Mouse (Mus musculus): Measurements from ENCODE around the gene Srek1ip1. TPM values are rescaled to one million over a fixed set of nuclear protein-coding genes. Genes with fewer than 3 reads are reported as not detected.

The Srek1ip1 gene
- 23.4 and 23.8 TPM in 2 replicates for polyA plus RNA-seq (2016; fragmentation: Nextera tagmentation; extraction: Ambion mirVana)

DNA sequence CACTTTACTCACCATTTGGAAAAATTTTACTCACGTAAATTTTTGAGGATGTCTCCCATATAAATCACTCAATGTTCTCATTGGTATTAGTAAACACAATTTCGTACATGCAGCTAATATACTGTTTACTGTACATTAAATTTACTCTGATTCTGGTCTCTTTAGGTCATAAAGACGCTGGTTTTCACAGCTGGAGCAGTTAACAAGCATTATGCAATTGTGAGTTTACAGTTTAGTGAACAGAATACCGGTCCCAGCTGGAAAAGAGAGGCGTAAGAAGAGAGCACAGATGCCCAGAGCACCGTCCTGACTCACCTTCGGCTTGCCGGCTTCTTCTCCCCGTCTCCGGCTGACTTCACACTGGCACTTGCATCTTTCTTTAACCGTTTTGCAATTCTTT lies at the start of gene Srek1ip1:
Gene Srek1ip1, plus strand, starts transcription at position 301 of the 400 bp plus-strand sequence.
- WGBS, result 93% methylated on average over 11 of the region's 11 CpGs
- no peak within 1 kb of the TSS for H3K4me3 ChIP-seq (replicated peaks)
- no peak within 1 kb of the TSS for H3K9ac ChIP-seq
- no peak within 1 kb of the TSS for H3K27ac ChIP-seq
- H3K4me1 ChIP-seq, result no peaks in the 10 kb centered on the region
- no peak for ATAC-seq (ENCODE audit: low FRiP score)
- H3K9me3 ChIP-seq, result no peaks in the 10 kb centered on the region
- H3K36me3 ChIP-seq (replicated peaks), result peaks cover 12% of the 10 kb centered on the region
- H3K27me3 ChIP-seq, result no peaks in the 10 kb centered on the region
- H3K4me2 ChIP-seq, result no peak within 1 kb of the TSS

- WGBS, result 93% methylated on average over 4 of the region's 4 CpGs
- H3K36me3 ChIP-seq (replicated peaks), result no peaks in the 10 kb centered on the region
- ATAC-seq (ENCODE audit: low FRiP score), result no peak
Measured at GRCm38 (mm10) chr13:104742866-104743265, 49.4 kb upstream of the Srek1ip1 start.

GRCm38 (mm10) chr13:104747032-104747431 lies 45.3 kb upstream of the Srek1ip1 start:
- Histone ChIP-seq H3K4me3 (replicated peaks) (no peak overlapping the region), H3K9me3 (no peaks in the 10 kb centered on the region), H3K4me2 (no peak overlapping the region), H3K9ac (no peak overlapping the region), H3K4me1 (no peaks in the 10 kb centered on the region), H3K27ac (no peak overlapping the region), H3K36me3 (replicated peaks) (no peaks in the 10 kb centered on the region), H3K27me3 (no peaks in the 10 kb centered on the region)
- no peak for ATAC-seq (ENCODE audit: low FRiP score)

More at GRCm38 (mm10) chr13:104742866-104743265, 49.4 kb upstream of the Srek1ip1 start:
- no peak overlapping the region for H3K27ac ChIP-seq
- H3K4me3 ChIP-seq (replicated peaks), result no peak overlapping the region
- no peak overlapping the region for H3K4me2 ChIP-seq
- H3K9ac ChIP-seq, result no peak overlapping the region
- no peaks in the 10 kb centered on the region for H3K27me3 ChIP-seq
- no peaks in the 10 kb centered on the region for H3K4me1 ChIP-seq
- no peaks in the 10 kb centered on the region for H3K9me3 ChIP-seq

- Histone ChIP-seq H3K9ac (no peak overlapping the region), H3K4me3 (replicated peaks) (no peak overlapping the region), H3K27me3 (no peaks in the 10 kb centered on the region), H3K36me3 (replicated peaks) (no peaks in the 10 kb centered on the region), H3K9me3 (no peaks in the 10 kb centered on the region), H3K4me2 (no peak overlapping the region), H3K27ac (no peak overlapping the region), H3K4me1 (no peaks in the 10 kb centered on the region)
- WGBS, result 85% methylated on average over 1 of the region's 1 CpGs
- no peak for ATAC-seq (ENCODE audit: low FRiP score)
Measured at GRCm38 (mm10) chr13:104759381-104759780, 32.9 kb upstream of the Srek1ip1 start.

- H3K4me1 ChIP-seq, result no peaks in the 10 kb centered on the region
- ATAC-seq (ENCODE audit: low FRiP score), result no peak
- H3K27ac ChIP-seq, result no peak overlapping the region
- H3K4me2 ChIP-seq, result no peak overlapping the region
- H3K27me3 ChIP-seq, result no peaks in the 10 kb centered on the region
- WGBS, result 93% methylated on average over 4 of the region's 4 CpGs
- no peak overlapping the region for H3K4me3 ChIP-seq (replicated peaks)
- H3K9me3 ChIP-seq, result no peaks in the 10 kb centered on the region
- H3K36me3 ChIP-seq (replicated peaks), result no peaks in the 10 kb centered on the region
- no peak overlapping the region for H3K9ac ChIP-seq
Measured at GRCm38 (mm10) chr13:104762401-104762800, 29.9 kb upstream of the Srek1ip1 start.

DNA sequence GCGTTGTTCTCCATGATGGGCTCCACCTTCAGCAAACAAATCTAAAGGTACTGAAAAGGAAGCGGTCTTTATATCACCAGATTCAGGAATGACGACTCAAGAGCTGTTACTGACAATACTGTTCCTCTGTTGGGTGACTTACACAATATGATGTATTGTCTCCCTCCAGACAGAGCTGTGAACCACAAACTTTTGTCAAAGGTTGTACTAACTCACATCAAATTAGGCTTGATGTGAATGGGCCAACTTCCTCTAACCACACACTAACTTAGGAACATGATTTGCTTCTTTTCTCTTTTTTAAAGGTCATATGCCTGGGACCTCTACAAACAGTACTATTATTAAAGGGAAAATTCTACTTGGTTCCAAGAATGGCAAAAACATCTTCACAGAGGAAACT lies 29.1 kb upstream of the Srek1ip1 start:
- Histone ChIP-seq H3K9me3 (no peaks in the 10 kb centered on the region), H3K36me3 (replicated peaks) (no peaks in the 10 kb centered on the region), H3K4me1 (no peaks in the 10 kb centered on the region), H3K4me2 (no peak overlapping the region), H3K4me3 (replicated peaks) (no peak overlapping the region), H3K9ac (no peak overlapping the region), H3K27ac (no peak overlapping the region), H3K27me3 (no peaks in the 10 kb centered on the region)
- no peak for ATAC-seq (ENCODE audit: low FRiP score)
- 82% methylated on average over 3 of the region's 3 CpGs for WGBS

DNA sequence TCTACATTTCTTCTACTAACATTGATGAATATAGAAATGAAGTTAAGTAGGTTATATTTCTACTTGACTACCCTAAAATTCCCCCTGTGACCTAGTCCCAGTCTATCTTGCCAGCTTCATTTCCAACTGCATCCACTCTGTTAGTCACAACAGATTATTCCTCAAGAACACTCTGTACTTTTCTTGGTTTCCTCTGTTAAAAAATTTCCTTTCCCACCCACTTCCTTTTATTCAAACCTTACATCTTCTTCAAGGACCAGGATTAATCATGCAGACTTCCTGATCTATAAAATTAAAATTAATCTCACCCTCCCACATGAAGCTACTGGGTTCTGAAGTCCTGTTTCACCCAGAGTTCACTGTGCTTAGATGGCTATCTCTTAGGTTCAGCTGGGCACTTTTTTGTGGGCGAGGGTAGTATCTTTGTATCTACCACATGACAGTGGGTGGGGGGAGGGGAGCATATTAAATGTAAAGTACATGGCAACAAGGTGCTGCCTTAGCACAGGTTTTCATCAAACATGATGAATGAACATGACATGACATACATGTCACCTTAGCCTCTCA lies 13.1 kb upstream of the Srek1ip1 start:
- no peak overlapping the region for H3K27ac ChIP-seq
- no peaks in the 10 kb centered on the region for H3K27me3 ChIP-seq

DNA sequence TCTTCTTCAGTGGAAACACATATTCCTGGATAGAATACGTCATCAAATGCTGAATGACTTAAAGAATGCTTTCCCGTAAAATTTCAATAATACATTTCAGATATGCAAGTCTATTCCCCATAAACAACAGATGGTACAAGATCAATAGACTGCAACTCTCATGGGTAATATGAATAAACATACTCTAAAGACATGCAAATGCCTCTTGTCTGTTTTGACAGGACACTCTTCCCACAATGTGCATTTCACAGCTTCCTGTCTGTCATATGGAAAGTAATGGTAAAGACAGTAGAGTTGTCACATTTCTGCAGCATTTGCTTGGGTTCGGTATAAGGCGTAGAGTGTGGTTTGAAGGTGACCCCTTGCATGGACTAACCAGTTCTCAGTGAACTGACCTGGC lies 5.0 kb upstream of the Srek1ip1 start:
- no peak overlapping the region for H3K9ac ChIP-seq
- no peaks in the 10 kb centered on the region for H3K4me1 ChIP-seq
- no peak overlapping the region for H3K4me3 ChIP-seq (replicated peaks)
- no peaks in the 10 kb centered on the region for H3K27me3 ChIP-seq
- 0 out of 2 replicates have a peak, but pooled peaks cover 4% of the 10 kb centered on the region for H3K9me3 ChIP-seq
- no peak for ATAC-seq (ENCODE audit: low FRiP score)
- no peak overlapping the region for H3K4me2 ChIP-seq
- 93% methylated on average over 4 of the region's 4 CpGs for WGBS
- peaks cover 18% of the 10 kb centered on the region for H3K36me3 ChIP-seq (replicated peaks)
- no peak overlapping the region for H3K27ac ChIP-seq

More for the DNA sequence above, 13.1 kb upstream of the Srek1ip1 start:
- 88% methylated on average over 1 of the region's 1 CpGs for WGBS
- no peak for ATAC-seq (ENCODE audit: low FRiP score)
- Histone ChIP-seq H3K4me1 (no peaks in the 10 kb centered on the region), H3K36me3 (replicated peaks) (peaks cover 12% of the 10 kb centered on the region), H3K9me3 (0 out of 2 replicates have a peak, but pooled peaks cover 5% of the 10 kb centered on the region), H3K4me3 (replicated peaks) (no peak overlapping the region), H3K4me2 (no peak overlapping the region), H3K9ac (no peak overlapping the region)

DNA sequence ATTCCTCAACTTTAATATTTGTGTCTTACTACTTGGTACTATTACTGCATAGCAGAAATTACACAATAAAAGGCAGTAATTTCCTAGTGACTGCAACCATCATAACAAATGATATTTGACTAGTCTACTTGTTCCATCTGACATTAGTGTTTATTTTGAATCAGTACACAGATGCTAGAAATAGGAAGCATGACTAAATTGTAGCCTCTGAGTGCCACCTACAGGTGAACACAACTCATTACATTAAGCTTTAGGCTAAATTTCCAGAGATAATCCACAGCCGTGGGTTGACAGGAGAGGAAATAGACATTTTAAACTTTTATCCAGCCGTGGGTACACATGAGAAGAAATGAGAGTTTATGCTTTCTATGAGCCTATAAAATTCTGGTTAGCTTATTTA lies 2.6 kb upstream of the Srek1ip1 start:
- Histone ChIP-seq H3K36me3 (replicated peaks) (peaks cover 12% of the 10 kb centered on the region), H3K4me2 (no peak overlapping the region), H3K4me3 (replicated peaks) (no peak overlapping the region), H3K4me1 (no peaks in the 10 kb centered on the region), H3K9ac (no peak overlapping the region), H3K27me3 (no peaks in the 10 kb centered on the region), H3K27ac (no peak overlapping the region), H3K9me3 (no peaks in the 10 kb centered on the region)
- peak; percentile 64; the same call in 1 of the 2 replicates for ATAC-seq (ENCODE audit: low FRiP score)
- WGBS, result 26% methylated on average over 2 of the region's 2 CpGs

GRCm38 (mm10) chr13:104794421-104794820 lies 2.1 kb downstream of the Srek1ip1 start:
- H3K4me3 ChIP-seq (replicated peaks), result no peak overlapping the region
- no peaks in the 10 kb centered on the region for H3K27me3 ChIP-seq
- no peak for ATAC-seq (ENCODE audit: low FRiP score)
- H3K36me3 ChIP-seq (replicated peaks), result peaks cover 16% of the 10 kb centered on the region
- H3K27ac ChIP-seq, result no peak overlapping the region
- H3K9me3 ChIP-seq, result no peaks in the 10 kb centered on the region
- no peak overlapping the region for H3K9ac ChIP-seq
- WGBS, result 91% methylated on average over 3 of the region's 3 CpGs
- H3K4me1 ChIP-seq, result no peaks in the 10 kb centered on the region
- H3K4me2 ChIP-seq, result no peak overlapping the region

DNA sequence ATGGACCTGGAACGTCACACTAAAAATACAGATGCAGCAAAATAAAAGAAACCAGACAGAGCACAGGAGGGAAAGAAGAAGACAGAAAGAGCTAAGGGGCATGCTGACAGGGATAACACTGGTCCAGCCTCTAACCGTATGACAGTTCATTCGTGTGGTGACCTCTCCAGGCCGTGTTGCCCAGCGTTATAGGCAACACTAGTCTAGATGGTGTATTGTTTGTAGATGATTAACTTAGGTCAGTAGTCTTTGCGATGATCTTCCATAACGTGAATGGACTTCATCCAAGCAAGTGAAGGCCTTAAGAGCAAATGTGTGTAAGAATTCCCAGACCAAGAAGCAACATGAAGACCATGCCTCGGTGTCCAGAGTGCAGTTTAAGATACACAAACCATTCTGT lies 6.8 kb downstream of the Srek1ip1 start:
- ATAC-seq (ENCODE audit: low FRiP score), result no peak
- Histone ChIP-seq H3K27me3 (no peaks in the 10 kb centered on the region), H3K4me3 (replicated peaks) (no peak overlapping the region), H3K9me3 (no peaks in the 10 kb centered on the region), H3K4me2 (no peak overlapping the region), H3K4me1 (no peaks in the 10 kb centered on the region), H3K27ac (no peak overlapping the region), H3K36me3 (replicated peaks) (peaks cover 8% of the 10 kb centered on the region), H3K9ac (no peak overlapping the region)
- whole genome bisulfite sequencing, result 94% methylated on average over 8 of the region's 8 CpGs

- ATAC-seq (ENCODE audit: low FRiP score), result no peak
- no peaks in the 10 kb centered on the region for H3K27me3 ChIP-seq
- no peaks in the 10 kb centered on the region for H3K9me3 ChIP-seq
- no peaks in the 10 kb centered on the region for H3K4me1 ChIP-seq
- H3K9ac ChIP-seq, result no peak overlapping the region
- H3K4me2 ChIP-seq, result no peak overlapping the region
- H3K36me3 ChIP-seq (replicated peaks), result peaks cover 8% of the 10 kb centered on the region
- WGBS, result 89% methylated on average over 7 of the region's 7 CpGs
- H3K27ac ChIP-seq, result no peak overlapping the region
- H3K4me3 ChIP-seq (replicated peaks), result no peak overlapping the region
Measured at GRCm38 (mm10) chr13:104799566-104800182, 7.4 kb downstream of the Srek1ip1 start.

- no peak overlapping the region for H3K9ac ChIP-seq
- no peak overlapping the region for H3K4me2 ChIP-seq
- ATAC-seq (ENCODE audit: low FRiP score), result no peak
- no peaks in the 10 kb centered on the region for H3K9me3 ChIP-seq
- 62% methylated on average over 3 of the region's 3 CpGs for WGBS
- no peak overlapping the region for H3K27ac ChIP-seq
- no peaks in the 10 kb centered on the region for H3K27me3 ChIP-seq
- H3K4me3 ChIP-seq (replicated peaks), result no peak overlapping the region
- peaks cover 11% of the 10 kb centered on the region; the same call in 1 of the 2 replicates for H3K36me3 ChIP-seq (replicated peaks)
- no peaks in the 10 kb centered on the region for H3K4me1 ChIP-seq
Measured at GRCm38 (mm10) chr13:104805681-104806080, 13.4 kb downstream of the Srek1ip1 start.

Data from forebrain, embryonic 12.5 days (tissue).